ENCODE assay signal across 8 mouse cellular contexts in genomic region chr13:115287371-115287770, GRCm38 (mm10).
DNase-seq lines count a peak whose midpoint lies in the region; ATAC-seq and TF ChIP-seq lines count a peak whose summit lies in the region.

No protein-coding gene starts in this region.

- H3K4me3 ChIP-seq in left cerebral cortex, adult 2 months: no peak overlapping the region

- no peak for ATAC-seq in cerebellum, adult (ENCODE audit: insufficient number of reproducible peaks, low FRiP score, low TSS enrichment)
- peak; percentile 91 for ATAC-seq in megakaryocyte progenitor cell, adult 5-6 weeks (replicated peaks; ENCODE audit: poor library complexity)

- no peak overlapping the region for H3K27ac ChIP-seq in left cerebral cortex, adult 2 months

- DNase-seq in cerebellum, postnatal 14 days: peak; percentile 24
- no peak for DNase-seq in left cerebral cortex, adult 2 months (ENCODE audit: extremely low spot score in 1 of 2, low spot score in 2 of 2)
- DNase-seq in left cerebral cortex, postnatal 36 days (ENCODE audit: low spot score in 2 of 2): no peak
- DNase-seq in c-Kit-positive CD71-negative TER-119-negative erythroid progenitor cells, embryonic 14.5 days (ENCODE audit: low read depth): peak; percentile 7
- no peak for DNase-seq in thymus, postnatal 10 days (ENCODE audit: low spot score in 2 of 2)
- no peak for DNase-seq in testis, postnatal 14 days (ENCODE audit: low spot score)

- peak; percentile 59 for TF ChIP-seq CTCF in left cerebral cortex, adult 2 months (IDR thresholded peaks at IDR 0.05)

- intact Hi-C loops in left cerebral cortex, adult 2 months (cut with DNase I): loop anchor here (1.0 kb wide), 1 partner anchor 1425 kb away; no protein-coding TSS in a partner anchor
- intact Hi-C loops in left cerebral cortex, postnatal 36 days (cut with DNase I): loop anchor here (2.0 kb wide), 1 partner anchor 1425 kb away; no protein-coding TSS in a partner anchor

Comparison
In these comparisons a context has a peak if more than half of its experiments do, and no peak if none do; other contexts are left out.
1. DNase-seq: peak in cerebellum, postnatal 14 days (2 of 2) and c-Kit-positive CD71-negative TER-119-negative erythroid progenitor cells, embryonic 14.5 days (single experiment); none in left cerebral cortex, adult 2 months (0 of 2), left cerebral cortex, postnatal 36 days (0 of 2), thymus, postnatal 10 days (0 of 2) and testis, postnatal 14 days (single experiment).